Mouse (Mus musculus) skeletal muscle tissue, adult 2 months (tissue): Measurements from ENCODE around the gene Hs3st1.

Experiments
- DNase-seq: peaks from one replicate; pipeline ENCODE4 v3.0.0-alpha.2; 2012; ENCODE audit warnings: low read depth, low spot score

Hs3st1 gene

DNA sequence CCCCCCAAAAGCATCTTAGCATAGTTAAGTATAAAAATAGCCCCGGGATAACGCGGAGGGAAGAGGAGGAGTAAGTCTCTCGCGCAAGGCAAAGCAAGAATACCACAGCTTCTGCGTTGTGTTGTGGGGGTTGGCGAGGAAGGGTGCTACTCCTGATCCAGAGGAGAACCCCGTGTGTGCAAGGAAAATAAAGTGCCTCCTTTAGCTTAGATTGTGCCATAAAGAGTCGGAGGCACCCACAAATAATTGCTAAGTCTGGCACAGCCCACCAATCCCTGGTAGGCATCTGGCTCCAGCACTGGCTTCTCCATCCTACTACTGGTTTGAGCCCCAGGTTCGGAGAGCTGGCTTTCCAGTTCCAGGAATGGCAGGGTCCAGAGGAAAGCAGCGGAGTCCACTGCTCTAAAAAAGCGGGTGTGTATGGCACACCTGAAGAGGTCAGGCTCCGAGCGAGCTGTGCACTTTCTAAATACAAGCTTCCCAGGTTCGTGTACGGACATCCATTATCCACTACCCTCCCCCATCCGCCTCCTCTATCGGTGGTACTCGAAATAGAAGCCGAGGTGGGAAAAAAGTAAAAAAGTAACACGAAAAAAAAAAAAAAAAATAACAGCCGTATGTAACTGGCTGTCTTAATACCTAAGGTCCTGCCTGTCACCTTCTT lies 111.9 kb downstream of the Hs3st1 start:
- no peak for DNase-seq

DNA sequence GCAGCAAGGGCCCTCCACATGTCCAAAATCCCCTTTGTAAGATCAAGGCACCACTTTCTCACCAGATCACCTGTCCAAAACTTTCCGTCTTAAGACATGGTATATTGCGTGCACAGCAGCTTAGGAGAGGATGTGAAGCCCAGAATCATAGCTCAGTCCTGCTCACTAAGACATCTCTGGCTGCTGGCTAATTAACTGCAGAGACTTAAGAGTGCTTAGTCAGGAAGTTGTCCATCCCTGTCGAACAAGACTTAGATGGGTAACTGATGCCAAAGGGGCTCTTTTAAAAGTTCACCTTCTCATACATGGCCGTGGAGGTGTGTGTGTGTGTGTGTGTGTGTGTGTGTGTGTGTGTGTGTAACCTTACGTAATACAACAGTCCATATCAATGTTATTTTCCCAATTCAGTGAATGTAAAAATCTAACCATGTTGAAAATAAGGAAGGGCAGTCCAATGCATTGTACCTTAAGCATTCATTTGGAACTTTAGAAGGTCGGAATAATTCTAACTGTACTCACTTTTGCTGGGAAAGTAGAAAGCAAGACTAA lies 113.0 kb downstream of the Hs3st1 start:
- no peak for DNase-seq

DNA sequence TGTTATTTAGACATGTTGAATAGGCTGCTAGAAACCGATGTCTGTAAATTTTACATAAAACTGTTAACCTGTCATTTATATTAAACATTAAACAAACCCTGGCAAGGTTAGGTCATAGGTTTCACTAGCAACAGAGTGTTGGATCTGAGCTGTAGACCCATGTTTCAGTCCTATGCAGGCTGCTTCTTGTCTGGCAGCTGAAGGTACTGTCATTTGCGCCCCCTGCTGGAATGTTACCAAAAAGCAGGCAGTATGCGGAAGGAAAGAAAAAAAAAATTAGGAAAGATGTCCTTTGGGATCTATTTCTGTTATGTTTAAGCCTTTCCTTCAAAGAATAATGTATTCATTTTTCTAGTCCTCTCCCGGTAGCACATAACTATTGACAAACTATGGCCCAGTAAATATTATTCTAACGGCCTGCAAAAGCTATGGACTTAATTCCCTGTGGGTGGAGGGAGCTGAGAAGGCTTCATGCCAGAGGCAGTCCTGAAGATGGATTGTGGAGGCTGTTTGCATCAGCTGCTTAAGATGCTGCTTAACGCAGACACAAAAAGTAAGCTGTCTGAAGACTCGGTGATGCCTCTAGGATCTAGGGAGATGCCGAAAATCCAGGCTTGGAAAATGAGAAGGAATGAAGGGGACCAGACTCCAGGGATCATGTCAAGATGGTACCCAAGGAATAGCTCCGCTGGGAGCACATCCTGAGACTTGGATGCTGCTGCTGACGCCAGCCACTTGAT lies 115.7 kb downstream of the Hs3st1 start:
- DNase-seq: no peak

DNA sequence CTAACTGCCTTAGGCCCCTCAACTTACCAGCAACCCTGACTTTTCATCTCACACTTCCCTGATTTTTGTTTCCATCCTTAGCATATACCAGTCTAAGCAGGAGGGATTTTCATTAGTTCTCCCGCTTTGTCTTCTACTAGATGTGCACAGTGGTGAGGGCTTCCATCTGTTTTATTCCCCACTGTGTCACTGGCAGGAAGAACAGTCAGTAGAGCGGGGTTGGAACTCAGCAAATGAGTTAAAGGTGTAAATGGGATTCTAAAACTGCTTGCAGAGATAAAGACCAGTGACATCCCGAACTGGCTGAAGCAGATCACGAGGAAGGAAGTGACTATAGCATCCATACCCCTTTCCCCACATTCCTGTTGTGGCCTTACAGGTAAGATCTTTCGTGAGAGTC lies 116.3 kb downstream of the Hs3st1 start:
- no peak for DNase-seq

DNA sequence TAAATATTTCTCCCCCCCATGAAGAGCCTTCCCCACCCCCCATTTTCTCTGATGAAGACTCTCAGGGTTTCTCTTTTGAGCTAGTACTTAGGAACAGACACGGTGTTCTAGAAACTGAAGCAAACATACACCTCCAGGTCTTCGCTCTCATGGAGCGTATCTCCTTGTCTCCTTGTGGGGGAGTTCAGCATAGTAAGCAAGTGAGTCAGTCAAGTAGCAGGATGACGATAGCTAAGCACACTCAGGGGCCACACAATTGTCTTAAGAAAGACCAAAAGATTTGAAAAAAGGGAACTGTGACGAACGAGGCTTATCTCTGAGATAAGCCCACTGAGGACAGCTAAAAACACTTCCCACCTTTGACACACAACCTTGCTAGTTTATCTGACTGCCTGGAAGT lies 117.4 kb downstream of the Hs3st1 start:
- DNase-seq: no peak

DNA sequence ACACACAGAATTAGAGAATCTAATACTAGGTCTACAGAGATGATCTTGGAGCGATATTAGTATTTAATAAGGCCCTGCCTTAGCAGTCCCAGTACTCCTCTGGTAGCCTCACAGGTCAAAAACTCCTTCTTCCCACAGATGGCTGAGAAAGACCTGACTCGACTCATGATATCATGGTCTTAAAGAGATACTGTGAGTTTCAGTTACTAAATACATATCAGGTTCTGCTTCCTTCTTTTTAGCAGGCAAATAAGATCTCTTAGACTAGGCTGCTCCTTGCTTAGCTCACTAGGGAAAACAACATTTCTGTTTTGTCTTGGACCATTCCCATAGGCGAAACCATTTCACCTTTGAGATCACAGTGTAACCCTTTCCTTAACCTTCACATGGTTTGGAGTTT lies 119.2 kb downstream of the Hs3st1 start:
- no peak for DNase-seq

DNA sequence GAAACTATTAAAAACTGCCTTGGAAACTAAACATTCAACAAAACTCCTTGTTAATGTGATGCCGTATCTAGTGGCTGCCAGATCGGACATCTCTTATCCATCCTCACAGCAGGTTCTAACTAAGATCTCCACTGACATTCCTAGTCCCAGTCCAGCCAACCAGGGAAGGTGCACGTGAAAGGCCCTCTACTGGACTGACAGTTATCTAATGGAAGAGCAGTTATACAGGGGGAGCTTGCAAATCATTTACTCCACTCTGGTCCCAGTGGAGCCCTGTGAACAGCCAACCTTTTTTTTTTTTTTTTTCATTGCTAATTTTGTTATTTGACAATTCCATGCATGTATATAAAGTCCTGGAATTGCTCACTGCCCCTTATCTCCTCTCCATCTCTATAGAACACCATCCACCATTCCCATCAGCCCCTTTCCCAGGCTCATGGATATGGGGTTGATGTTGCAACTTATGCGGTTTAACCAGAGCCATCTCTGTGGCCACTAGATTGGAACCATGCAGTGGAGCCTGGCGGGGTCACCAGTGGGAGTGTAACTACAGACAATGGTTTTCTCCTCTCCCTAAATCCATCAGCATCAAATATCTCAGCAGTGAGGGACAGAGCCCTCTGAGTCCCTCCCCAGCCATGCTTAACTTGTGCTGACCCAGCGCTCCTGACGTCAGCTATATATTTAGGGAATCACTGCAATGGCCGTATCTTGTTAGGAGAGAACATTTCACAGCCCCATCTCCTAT lies 120.8 kb downstream of the Hs3st1 start:
- DNase-seq: no peak

DNA sequence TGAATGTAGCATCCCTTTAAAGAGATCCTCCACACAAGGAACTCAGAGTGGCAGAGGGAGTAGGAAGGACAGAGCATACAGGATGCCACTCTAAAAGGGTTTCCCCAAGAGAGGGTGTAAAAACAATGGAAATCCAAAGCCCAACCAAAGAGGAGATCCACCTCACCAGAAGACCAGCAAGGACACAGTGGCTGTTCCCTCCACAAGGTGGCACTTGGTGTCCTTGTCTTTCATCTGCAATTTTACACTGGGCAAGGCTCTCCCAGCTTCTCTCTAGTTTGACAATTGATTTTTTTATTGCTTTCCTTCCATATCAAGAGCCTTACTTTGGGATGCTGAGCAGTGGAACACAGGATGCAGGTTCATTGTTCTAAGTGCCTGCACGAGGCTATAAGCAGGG lies 122.1 kb downstream of the Hs3st1 start:
- DNase-seq: no peak

DNA sequence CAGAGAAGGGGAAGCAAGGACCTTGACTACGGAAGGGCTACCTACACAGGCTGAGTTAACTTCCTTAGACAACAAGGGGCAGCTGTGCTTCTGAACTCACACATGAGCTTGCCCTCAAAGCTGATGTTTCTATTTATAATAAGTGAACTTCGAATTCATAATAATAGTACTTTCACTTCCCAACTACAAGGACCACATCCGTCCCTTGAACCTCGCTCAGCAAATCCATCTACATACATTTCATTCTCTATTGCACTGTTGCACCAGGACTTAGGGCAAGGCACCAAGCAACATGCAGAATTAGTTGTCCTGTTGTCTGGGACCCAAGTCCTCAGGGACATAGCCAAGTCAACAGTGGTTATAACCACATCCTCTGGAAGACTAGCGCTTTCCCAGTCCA lies 124.4 kb downstream of the Hs3st1 start:
- peak; percentile 41 for DNase-seq

DNA sequence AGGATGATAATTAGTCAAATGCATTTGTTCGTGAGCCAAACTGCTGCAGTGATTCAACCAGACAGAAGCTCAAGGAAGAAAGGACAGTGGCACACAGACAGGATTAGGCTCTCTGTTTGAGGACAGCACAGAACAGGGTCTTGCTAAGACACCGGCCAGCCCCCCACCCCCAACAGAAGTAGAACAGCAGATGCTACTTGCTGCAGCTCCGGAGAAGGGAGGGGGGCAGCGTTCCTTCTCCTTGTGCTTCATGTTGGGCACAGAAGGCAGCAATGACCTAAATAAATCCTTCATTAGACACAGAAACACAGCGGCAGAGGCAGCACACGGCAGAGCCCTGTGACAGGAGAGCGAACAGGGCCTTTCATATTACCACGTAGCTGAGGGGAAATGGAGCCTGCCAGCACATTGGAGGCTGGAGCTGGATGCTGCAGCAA lies 130.2 kb downstream of the Hs3st1 start:
- no peak for DNase-seq

DNA sequence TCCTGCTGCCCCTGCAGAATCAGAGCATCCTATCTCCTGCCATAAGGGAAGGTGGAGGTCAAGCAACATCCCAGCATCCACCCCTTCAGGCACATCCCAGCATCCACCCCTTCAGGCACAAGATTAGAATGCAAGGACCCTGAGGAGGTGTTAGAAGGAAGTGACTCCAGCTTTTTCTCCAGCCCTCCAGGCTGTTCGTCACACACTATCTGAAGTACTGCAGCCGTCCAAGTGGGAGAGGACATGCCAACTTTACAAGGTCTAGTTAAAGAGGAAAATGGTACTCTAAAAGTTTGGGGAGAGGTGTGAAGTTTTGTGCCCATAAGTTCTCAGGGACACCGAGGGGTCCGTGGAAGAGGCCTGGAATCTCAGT lies 131.1 kb downstream of the Hs3st1 start:
- DNase-seq: no peak

DNA sequence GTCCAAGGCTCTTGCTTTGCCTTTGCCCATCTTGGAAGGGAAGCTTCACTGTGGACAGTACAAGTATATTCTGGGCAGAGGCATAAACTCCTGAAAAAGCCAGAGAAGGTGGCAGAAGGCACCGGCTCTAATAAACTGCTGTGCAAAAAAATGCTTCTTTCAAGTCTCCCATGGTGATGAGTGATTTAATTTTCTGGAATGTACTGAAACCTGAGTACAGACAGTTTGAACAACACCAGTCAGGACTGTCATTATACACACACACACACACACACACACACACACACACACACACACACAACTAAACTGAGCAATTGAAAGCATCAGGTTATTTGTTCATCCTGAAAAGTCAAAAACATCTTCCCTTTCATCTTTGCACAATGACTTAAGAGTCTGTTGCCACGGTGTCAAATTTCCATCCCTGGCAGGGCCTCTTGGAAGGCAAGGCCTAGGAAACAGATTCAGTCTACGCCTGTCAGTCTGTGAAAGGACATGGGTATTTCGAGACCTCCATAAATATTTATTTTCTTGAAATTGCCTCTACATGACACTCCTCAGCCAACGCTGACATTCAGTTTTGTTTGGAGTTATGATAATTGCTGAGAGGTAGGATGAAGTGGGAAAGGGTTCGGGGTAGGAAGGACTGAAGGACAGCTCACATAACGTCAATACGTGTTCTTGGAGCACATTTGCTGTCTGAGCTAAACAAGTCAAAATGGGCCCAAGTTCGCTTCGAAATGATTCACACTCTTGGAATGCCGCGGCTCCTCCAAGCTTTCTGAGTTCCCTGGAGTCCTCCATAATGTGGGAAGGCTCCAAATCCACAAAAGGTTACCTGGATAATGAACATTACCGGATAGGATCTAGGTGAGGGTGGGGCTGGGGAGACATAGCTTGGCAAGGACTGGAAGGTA lies 131.7 kb downstream of the Hs3st1 start:
- no peak for DNase-seq

DNA sequence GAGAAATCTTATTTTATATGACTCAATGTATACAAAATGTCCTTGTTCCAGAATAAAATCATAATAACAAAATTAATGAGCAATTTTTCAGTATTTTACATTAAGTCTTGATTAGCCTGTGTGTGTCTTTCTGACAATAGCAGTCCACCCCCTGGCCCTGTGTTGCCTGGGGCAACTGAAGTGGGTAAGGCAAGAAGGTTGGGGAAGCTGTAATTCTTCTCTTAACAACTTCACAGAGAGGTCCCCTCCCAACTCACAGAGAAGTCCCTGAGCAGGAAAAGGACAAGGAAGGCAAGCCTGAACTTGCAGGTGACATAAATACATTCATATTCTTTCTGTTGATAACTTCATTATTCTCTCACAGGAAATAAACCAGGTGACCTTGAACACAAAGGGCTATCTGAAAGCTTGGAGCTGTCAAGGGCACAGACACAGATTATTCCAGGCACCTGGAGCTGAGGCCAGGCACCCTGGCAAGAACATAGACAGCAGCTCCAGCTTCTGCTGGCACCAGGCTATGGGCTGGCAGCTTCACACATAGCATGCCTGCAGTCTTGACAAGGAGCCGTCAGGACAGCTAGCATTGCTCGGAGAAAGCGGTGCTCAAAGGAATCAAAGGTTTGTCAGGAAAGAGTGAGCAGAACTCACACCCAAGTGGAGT lies 134.9 kb downstream of the Hs3st1 start:
- DNase-seq: no peak

DNA sequence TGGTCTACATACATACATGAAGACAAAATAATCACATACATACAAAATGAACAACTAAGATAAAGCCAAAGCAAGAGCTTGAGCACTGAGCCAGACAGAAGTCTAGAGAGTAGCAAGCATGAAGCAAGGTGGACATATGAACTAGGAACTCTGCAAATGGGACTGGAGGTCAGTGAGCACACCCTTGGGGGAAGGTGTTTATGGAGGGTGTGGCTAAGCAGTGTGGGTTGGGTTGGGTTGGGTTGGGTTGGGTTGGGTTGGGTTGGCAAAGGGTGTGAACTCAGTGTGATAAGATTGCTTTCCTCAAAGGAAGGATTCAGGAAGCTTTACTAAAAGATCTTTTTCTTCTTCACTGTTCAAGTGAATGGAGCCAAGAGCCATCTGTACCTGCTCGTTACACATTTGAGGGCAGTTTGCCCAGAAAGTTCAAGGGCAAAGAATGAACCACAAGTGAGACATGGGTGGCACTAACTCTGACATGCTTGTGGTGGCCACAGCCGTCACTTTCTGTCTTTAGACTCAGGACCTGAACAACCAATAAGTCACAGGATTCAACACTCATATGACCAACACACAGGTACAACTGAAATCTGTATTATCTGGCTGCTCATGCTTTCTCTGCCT lies 137.8 kb downstream of the Hs3st1 start:
- no peak for DNase-seq

DNA sequence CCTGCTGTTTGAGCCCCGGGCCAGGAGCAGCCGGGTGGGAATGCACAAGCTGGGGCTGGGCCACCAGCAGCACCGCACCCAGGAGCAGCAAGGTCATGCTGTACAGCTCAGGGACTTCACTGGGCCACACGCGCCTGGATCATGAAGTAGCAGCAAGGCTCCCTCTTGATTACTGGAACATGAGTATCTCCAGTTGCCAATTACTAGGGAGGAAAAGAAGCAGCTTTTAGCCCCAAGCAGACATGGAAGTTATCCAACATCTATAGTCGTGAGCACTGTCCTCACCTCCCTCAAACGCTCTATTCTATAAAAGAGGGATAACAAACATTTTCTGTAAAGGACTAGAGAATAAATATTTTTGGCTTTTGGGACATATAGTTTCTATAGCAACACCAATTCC lies 140.1 kb downstream of the Hs3st1 start:
- DNase-seq: no peak

DNA sequence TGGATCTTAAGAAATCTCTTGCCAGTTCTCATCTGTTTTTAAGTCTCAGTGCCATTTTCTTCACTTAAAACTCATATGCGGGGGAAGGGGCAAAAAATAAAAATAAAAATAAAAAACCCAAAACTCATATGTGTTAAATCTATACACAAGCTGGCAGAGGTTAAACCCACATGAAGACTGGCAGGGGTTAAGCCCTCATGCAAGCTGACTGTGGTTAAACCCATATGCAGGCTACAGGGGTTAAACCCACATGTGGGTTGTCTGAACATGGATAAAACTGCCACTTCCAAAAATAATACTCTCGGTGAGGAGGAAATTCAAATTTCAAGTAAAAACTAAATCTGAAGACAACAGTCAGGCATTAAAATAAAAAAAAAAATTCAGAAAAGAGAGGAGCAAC lies 141.7 kb downstream of the Hs3st1 start:
- no peak for DNase-seq

DNA sequence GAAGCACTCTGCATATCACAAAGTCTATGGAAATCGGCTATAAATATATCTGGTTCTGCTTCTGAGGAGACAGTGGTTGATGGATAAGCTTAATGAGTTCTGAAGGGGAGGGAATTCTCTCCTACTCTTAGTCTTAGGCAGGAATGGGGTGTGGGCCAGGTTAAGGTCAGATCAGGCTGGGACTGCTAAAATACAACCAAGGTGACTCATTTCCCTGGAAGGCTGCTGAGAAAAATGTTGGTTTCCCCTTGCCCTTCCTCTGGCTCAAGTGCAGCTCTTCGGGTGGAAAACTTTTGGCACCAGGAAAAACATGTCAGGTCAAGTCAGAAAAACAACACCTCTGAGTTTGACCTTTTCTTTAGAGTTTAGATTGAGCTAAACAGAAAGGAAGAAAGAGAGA lies 143.0 kb downstream of the Hs3st1 start:
- DNase-seq: no peak

DNA sequence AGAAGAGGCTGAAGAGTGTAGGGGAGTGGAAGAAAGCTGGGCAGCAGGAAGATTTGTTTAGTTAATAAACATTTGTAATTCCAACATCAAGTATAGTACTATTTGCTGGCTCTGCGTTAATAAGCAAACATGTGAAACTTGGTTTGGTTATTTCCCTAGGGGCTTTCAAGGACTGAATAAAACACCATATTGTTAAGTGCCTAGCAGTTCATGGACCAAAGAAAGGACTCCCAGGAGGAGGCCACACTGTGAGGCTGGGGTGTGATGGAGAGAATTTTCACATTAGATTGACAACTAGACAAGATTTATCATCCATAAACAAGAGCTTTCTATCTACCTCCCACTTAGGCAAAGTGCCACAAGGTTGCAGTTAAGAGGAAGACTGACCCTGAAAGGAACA lies 147.0 kb downstream of the Hs3st1 start:
- DNase-seq: no peak

DNA sequence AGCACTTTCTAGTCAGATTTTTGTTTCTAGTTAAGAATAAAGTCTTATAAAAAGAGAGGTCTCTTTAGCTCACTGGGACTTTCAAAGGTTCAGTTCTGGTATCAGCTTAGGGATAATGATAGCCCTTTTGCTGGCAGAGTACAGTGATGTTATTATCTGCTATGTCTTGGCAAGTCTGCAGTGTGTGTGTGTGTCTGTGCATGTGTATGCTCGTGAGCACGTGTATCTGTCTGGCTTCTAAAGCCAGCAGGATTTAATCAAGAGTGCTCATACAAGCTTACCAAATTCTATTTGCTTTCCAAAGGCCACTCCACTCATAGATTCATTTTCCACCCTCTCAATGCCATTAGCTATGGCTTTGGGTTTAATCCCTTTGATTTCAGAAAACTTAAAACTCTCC lies 160.5 kb downstream of the Hs3st1 start:
- no peak for DNase-seq
